Mouse (Mus musculus) skeletal muscle tissue, postnatal 0 days (tissue): ENCODE measurements around the gene Gm10226. TPM values are rescaled to one million over a fixed set of nuclear protein-coding genes. Genes with fewer than 3 reads are reported as not detected.

ENCODE experiments used
- polyA plus RNA-seq: library from polyadenylated mRNA; unstranded; fragments of >200 nt; fragmentation: Nextera tagmentation; extraction: Ambion mirVana; gene quantifications from 2 replicates; pipeline ENCODE4 v1.2.1, GENCODE M21; 2015

The Gm10226 gene
- polyA plus RNA-seq = 3.0 TPM in 2 replicates

GRCm38 (mm10) chr17:21691560-21691959 lies at the start of gene Gm10226:
Gene Gm10226 (plus strand): TSS chr17:21691860.

GRCm38 (mm10) chr17:21650364-21650907 lies 41.2 kb upstream of the Gm10226 start, which contains the start of gene Zfp983:
Gene Zfp983 (plus strand): TSS chr17:21650624.

GRCm38 (mm10) chr17:21707343-21707996 lies 15.8 kb downstream of the Gm10226 start, which contains the start of gene Zfp760:
Gene Zfp760 (plus strand): TSS chr17:21707741.

GRCm38 (mm10) chr17:21730495-21730894 lies 38.8 kb downstream of the Gm10226 start, which contains the start of gene Zfp229:
Gene Zfp229 (plus strand): TSS chr17:21730795.

Other genes starting within 250 kb of the Gm10226 start
- 6.2 TPM in 2 replicates for gene Zfp51, start 241.5 kb upstream of the Gm10226 start, polyA plus RNA-seq
- 3.8 and 5.0 TPM in 2 replicates for gene Zfp53, start 202.9 kb upstream of the Gm10226 start, polyA plus RNA-seq
- gene Zfp52, start 156.3 kb upstream of the Gm10226 start, polyA plus RNA-seq = 1.7 and 1.9 TPM in 2 replicates
- gene Zfp948, start 124.9 kb upstream of the Gm10226 start, polyA plus RNA-seq = 7.0 and 8.8 TPM in 2 replicates
- 1.4 and 1.5 TPM in 2 replicates for gene Zfp983, start 41.2 kb upstream of the Gm10226 start, polyA plus RNA-seq
- 2.6 and 3.1 TPM in 2 replicates for gene Zfp760, start 15.9 kb downstream of the Gm10226 start, polyA plus RNA-seq
- 3.7 and 4.9 TPM in 2 replicates for gene Zfp229, start 38.9 kb downstream of the Gm10226 start, polyA plus RNA-seq
- 2.9 and 3.6 TPM in 2 replicates for gene Zfp820, start 153.9 kb downstream of the Gm10226 start, polyA plus RNA-seq
- 2.8 and 3.6 TPM in 2 replicates for gene Zfp995, start 218.1 kb downstream of the Gm10226 start, polyA plus RNA-seq